Mouse (Mus musculus) lung, adult 2 months (tissue): ENCODE data around the gene Tle6. TPM values are rescaled to one million over a fixed set of nuclear protein-coding genes. Genes with fewer than 3 reads are reported as not detected.
"Not testable (repeated sequence)": the region's sequence is repeated elsewhere in the genome, so short reads cannot be mapped to it uniquely, and the experiment has no call there.

Source experiments
- DNase-seq: peaks from one replicate; pipeline ENCODE4 v3.0.0; 2022
- H3K4me1 ChIP-seq: fragments of 200-500 bp; 2 replicates; pipeline ENCODE4 v1.6.1; 2011; ENCODE audit warnings: low read length; ENCODE audit not compliant: control insufficient read depth, insufficient read depth
- H3K4me3 ChIP-seq: fragments of 200-500 bp; replicated peaks from 2 replicates; pipeline ENCODE3; 2011; ENCODE audit warnings: low read depth, mild to moderate bottlenecking, control low read depth, low read length; ENCODE audit errors: extremely low read depth
- CTCF ChIP-seq: fragments of 200-500 bp; IDR thresholded peaks from 2 replicates; pipeline ENCODE4 v1.5.1; 2011; ENCODE audit warnings: mild to moderate bottlenecking, low read length, control low read depth; ENCODE audit not compliant: insufficient read depth
- POLR2A ChIP-seq: fragments of 200-500 bp; IDR thresholded peaks from 2 replicates; pipeline ENCODE4 v1.6.1; 2011; ENCODE audit warnings: low read depth, mild to moderate bottlenecking, control low read depth, low read length, borderline replicate concordance; ENCODE audit errors: extremely low read depth
- WGBS: fragments of 180-500 bp; shearing (Covaris S2); methylation state at CpG from one replicate; pipeline ENCODE4 v1.1.7; 2018; 5-methylcytosine and 5-hydroxymethylcytosine counted together
- polyA plus RNA-seq: library from polyadenylated mRNA; depleted of rRNA; stranded (reverse); fragments of >200 nt; gene quantifications from 2 replicates; pipeline ENCODE4 v1.2.3, GENCODE M21; 2012

The Tle6 gene
- polyA plus RNA-seq, 1 experiment: 41.6 TPM

DNA sequence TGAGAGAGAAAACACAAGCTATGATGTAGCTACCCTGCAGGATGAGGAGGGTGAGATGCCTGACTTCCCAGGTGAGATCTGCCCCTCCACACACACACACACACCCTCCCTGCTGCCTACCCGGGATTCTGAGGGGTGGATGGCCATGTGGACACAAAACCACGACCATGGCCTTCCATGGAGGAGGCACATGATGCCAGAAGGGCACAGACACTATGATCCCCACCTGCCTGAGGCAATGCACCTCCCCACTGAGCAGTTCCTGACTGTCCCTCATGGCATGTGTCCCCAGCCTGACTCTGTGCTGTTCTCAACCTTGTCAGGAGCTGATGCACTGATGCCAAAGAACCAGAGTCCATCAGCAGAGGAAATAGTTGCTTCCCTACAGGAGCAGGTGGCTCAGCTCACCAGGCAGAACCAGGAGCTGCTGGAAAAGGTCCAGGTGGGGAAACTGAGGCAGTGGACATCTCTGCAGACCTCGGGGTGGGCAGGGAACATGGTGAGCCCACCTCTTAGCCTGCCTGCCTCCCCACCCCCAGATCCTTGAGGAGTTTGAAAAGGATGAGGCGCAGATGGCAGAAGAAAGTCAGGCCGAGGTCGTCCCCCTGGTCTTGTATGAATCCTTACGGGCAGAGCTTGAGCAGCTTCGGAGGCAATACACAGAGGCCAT, 41.2 kb upstream of the Tle6 start:
- Histone ChIP-seq H3K4me1 (peaks cover 9% of the 10 kb centered on the region; the same call in 1 of the 2 replicates), H3K4me3 (no peak overlapping the region)
- 74% methylated on average over 8 of the region's 8 CpGs for WGBS
- TF ChIP-seq CTCF: no peak
- no peak for TF ChIP-seq POLR2A
- no peak for DNase-seq

DNA sequence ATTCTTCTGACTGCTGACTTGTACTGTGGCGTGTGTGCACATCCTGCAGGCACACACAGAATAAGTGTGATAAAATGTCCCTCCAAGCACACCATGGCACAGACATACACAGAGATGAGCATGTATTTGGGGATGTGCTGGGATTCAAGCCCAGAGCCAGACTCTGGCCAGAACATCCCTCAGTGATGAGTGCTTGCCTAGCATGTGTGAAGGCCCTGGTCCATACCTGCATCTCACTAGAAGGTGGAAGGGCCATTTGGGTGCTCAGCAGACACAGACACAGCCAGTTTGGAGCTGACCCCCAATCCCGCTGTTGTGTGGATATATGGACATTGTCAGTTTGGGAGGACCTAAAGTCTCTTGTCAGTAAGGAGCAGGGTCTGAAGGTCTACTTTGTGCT, 40.7 kb upstream of the Tle6 start:
- no peak for TF ChIP-seq POLR2A
- TF ChIP-seq CTCF: no peak
- whole genome bisulfite sequencing: 93% methylated on average over 2 of the region's 2 CpGs
- peaks cover 9% of the 10 kb centered on the region; the same call in 1 of the 2 replicates for H3K4me1 ChIP-seq
- no peak for DNase-seq
- no peak overlapping the region for H3K4me3 ChIP-seq

DNA sequence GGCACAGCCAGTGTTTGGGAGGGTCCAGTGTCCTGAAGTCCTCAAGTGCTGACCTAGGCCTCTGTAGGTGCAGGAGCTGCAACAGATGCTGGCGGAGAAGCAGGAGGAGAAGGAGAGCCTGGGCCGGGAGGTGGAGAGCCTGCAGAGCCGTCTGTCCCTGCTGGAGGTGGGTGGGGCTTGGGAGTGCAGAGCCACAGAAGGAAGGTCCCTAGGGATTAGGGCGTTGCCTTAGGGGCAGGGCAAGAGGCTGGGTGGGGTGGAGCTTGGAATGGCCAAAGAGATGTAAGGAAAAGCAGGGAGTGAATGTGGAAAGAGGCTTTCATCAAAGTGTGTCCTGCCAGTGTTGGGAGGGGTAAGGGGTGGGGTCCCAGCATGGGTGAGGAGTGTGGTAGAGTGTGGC, 40.0 kb upstream of the Tle6 start:
- 34% methylated on average over 4 of the region's 4 CpGs for WGBS
- not testable (repeated sequence) for H3K4me3 ChIP-seq, H3K4me1 ChIP-seq, DNase-seq

DNA sequence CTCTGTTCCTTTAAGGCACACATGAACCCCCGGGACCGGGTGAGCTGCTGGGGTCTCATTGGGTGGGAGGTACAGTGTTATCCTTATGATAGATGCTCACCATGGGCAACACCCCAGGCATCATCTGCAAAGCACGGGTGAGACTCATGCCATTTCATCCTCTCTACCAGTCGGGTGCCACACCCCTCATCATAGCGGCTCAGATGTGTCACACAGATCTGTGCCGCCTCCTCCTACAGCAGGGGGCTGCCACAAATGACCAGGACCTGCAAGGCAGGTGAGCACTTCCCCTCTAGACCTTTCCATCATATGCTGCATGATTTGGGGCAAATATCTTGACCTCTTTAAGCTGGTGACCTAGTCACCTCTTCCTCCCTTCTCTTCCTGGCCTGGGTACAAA, 37.2 kb upstream of the Tle6 start:
- TF ChIP-seq POLR2A (no peak), CTCF (no peak)
- Histone ChIP-seq H3K4me1 (peaks cover 15% of the 10 kb centered on the region; the same call in 1 of the 2 replicates), H3K4me3 (no peak overlapping the region)
- 75% methylated on average over 6 of the region's 6 CpGs for WGBS
- no peak for DNase-seq

DNA sequence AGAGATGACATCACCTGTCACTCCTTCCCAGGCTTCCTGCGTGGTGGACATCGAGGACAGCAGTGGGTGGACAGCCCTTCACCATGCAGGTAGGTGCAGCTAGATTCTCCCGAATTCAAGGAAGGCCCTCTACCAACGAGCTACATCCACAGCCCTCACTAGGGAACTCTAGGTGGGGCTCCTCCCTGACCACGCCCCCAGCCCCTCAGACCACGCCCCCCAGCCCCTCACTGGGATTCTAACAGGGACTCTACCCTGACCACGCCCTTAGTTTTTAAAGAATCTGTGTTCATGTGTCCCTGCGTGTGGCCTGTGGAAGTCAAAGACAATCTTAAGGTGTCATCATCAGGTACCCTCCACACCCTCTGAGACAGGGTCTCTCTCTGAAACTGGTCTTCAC, 35.5 kb upstream of the Tle6 start:
- H3K4me3 ChIP-seq: no peak overlapping the region
- 18% methylated on average over 8 of the region's 8 CpGs for WGBS
- 0 out of 2 replicates have a peak, but pooled peaks cover 6% of the 10 kb centered on the region for H3K4me1 ChIP-seq
- no peak for TF ChIP-seq POLR2A
- TF ChIP-seq CTCF: no peak
- no peak for DNase-seq

DNA sequence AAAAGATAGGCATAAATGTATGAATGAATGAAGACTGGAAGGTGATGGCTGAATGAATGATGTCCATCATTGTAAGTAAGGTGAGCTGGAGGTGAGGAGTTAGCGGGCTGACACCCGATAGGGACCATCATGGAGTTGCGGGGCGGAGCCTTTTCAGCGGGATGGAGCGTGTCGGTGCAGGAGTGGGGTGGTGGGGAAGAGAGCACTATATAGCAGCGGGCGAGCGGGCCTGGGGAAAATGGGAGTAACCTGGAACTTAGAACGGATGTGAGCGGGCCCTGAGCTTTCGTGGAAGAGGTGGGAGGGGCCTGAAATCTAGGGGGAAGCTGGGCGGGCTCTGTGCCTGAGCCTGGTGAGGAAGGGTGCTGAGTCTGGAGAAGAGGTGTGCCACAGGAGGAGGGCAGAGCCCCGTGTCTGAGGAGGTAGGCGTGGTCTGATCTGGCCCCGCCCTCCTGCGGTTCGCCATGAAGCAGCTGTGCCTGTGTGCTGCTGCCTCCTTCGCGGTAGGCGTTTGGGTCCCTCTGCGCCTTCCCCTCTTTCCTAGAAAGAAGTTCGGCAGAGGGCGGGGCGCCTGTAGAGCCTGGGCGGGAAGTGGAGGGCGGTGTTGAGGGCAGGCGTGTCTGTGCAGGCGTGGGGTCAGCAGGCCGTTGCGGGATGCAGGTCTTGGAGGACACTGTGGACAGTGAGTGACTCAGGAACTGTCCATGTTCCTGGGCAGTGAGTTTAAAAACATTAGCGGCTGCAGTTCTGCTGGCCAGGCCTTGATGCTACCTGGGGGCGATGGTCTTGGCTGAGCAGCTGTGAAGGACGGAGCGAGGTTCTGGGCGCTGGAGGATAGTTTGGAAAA, 32.6 kb upstream of the Tle6 start:
- TF ChIP-seq POLR2A (peak; percentile 38; the same call in 1 of the 2 replicates), CTCF (no peak)
- H3K4me1 ChIP-seq: 0 out of 2 replicates have a peak, but pooled peaks cover 6% of the 10 kb centered on the region
- 3% methylated on average over 37 of the region's 37 CpGs for WGBS

GRCm38 (mm10) chr10:81628390-81628789, 27.5 kb upstream of the Tle6 start, which contains the start of gene Ankrd24:
Gene Ankrd24 (plus strand): TSS chr10:81628540.
- WGBS: 79% methylated on average over 16 of the region's 16 CpGs
- TF ChIP-seq CTCF (no peak), POLR2A (no peak)
- H3K4me1 ChIP-seq: no peaks in the 10 kb centered on the region; the same call in 1 of the 2 replicates
- no peak for DNase-seq
- peak within 1 kb of the TSS; percentile 80 for H3K4me3 ChIP-seq

More for the DNA sequence above, 32.6 kb upstream of the Tle6 start:
- DNase-seq: peak; percentile 81
- H3K4me3 ChIP-seq: peak overlapping the region; percentile 12

DNA sequence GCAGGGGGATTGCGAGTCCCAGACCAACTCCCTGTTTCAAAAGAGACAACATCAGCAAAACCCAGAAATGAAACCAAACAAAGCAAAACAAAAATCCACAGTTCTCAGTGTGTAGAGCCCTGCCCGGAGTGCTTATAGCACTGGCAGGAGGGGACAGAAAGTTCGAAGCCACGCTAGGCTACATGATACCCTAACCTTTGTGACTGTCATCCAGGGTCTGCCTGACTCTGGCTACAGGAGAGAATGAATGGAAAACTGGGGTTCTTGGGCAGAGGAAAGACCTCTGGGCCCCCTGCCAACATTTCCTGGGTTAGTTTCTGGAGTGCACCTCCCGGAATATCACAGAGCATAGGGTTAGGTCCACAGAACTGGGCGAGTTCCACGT, 27.0 kb upstream of the Tle6 start:
- TF ChIP-seq POLR2A (no peak), CTCF (no peak)
- 33% methylated on average over 7 of the region's 7 CpGs for WGBS
- peak overlapping the region; percentile 80 for H3K4me3 ChIP-seq
- no peak for DNase-seq
- H3K4me1 ChIP-seq: no peaks in the 10 kb centered on the region; the same call in 1 of the 2 replicates

DNA sequence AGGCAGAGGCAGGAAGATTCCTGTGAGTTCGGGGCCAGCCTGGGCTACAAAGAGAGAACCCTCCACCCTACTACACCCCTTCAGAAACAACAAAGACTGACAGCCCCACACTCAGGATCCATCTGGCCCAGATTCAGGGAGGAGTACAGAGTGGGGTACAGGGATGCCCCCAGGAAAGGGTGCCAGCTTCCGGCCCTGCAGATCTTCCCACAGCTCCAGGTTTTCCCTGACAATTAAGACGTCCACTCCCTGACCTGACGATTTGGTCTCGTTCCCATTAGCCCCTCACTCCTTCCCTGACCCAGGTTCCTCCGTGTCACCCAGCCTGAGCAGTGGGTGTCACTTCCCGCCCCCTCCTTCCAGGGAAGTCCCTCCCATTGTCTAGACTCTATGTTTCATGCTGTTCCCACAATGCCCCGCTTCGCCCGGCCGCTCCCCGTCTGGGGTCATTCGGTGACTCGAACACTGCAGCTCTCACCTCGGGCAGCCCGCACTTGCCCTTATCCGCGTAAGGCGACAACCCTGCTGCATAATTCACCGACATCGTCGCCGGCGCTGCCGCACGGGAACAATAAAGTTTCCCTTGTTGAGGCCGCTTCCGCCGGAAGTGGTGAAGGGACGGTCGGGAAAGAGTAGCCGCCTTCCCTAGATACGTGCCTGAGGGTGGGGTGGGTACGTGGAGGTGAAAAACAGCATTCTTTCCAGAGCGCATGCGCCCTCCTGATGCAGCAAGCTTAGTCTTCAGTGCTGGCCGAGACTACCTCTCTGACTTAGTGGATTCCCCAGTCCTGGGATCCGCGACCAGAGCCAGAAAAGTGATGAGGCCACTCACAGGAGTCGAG, 26.3 kb upstream of the Tle6 start, which contains the start of gene Sirt6:
TSS of gene Sirt6 (minus strand) at position 804 of the 842 bp plus-strand sequence.
- H3K4me1 ChIP-seq: no peaks in the 10 kb centered on the region; the same call in 1 of the 2 replicates
- WGBS: 3% methylated on average over 40 of the region's 40 CpGs
- H3K4me3 ChIP-seq: peak within 1 kb of the TSS; percentile 80
- TF ChIP-seq POLR2A (peak; percentile 97; the same call in 1 of the 2 replicates), CTCF (no peak)
- peak; percentile 92 for DNase-seq
